Mouse (Mus musculus) kidney, postnatal 0 days (tissue): ENCODE results near the gene Zfp648. TPM values are rescaled to one million over a fixed set of nuclear protein-coding genes. Genes with fewer than 3 reads are reported as not detected.

Source experiments
- ATAC-seq: fragments of 200-750 bp; cut with Nextera tagmentation; replicated peaks from 2 replicates; pipeline ENCODE4 v1.8.0; 2017; ENCODE audit warnings: low read depth, moderate number of reproducible peaks, moderate TSS enrichment, moderate library complexity; ENCODE audit not compliant: low FRiP score
- DNase-seq: peaks from one replicate; pipeline ENCODE4 v3.0.0-alpha.2; 2016; ENCODE audit warnings: low spot score
- H3K27ac ChIP-seq: fragments of 300-500 bp; sonication (generic); 2 replicates; pipeline ENCODE4 v1.5.1; 2014; ENCODE audit warnings: mild to moderate bottlenecking
- H3K27me3 ChIP-seq: fragments of 300-500 bp; sonication (generic); 2 replicates; pipeline ENCODE4 v1.6.1; 2014; ENCODE audit warnings: low read length, mixed read lengths; ENCODE audit not compliant: insufficient read depth
- H3K36me3 ChIP-seq: fragments of 300-500 bp; sonication (generic); 2 replicates; pipeline ENCODE4 v1.6.1; 2014; ENCODE audit warnings: low read length, mixed read lengths; ENCODE audit not compliant: insufficient read depth
- H3K4me1 ChIP-seq: fragments of 300-500 bp; sonication (generic); replicated peaks from 2 replicates; pipeline ENCODE4 v1.6.1; 2014; ENCODE audit warnings: antibody characterized with exemption, low read length, mixed read lengths; ENCODE audit not compliant: insufficient read depth
- H3K4me2 ChIP-seq: fragments of 300-500 bp; sonication (generic); 2 replicates; pipeline ENCODE4 v1.6.1; 2014; ENCODE audit warnings: mild to moderate bottlenecking, low read length, moderate library complexity, mixed read lengths
- H3K4me3 ChIP-seq: fragments of 300-500 bp; sonication (generic); replicated peaks from 2 replicates; pipeline ENCODE4 v1.5.1; 2014; ENCODE audit warnings: low read depth, low read length
- H3K9ac ChIP-seq: fragments of 300-500 bp; sonication (generic); 2 replicates; pipeline ENCODE4 v1.6.1; 2014; ENCODE audit warnings: low read depth, low read length
- H3K9me3 ChIP-seq: fragments of 300-500 bp; sonication (generic); replicated peaks from 2 replicates; pipeline ENCODE4 v1.6.1; 2016; ENCODE audit warnings: low read length, inconsistent platforms, mixed read lengths
- CTCF ChIP-seq: IDR thresholded peaks from 2 replicates; pipeline ENCODE4 v1.5.1; 2016; ENCODE audit warnings: antibody characterized with exemption, low read depth, mild to moderate bottlenecking, moderate library complexity
- WGBS: fragments of 180-500 bp; shearing (Covaris S2); extraction: QIAGEN DNeasy Blood & Tissue Kit; methylation state at CpG from one replicate; pipeline ENCODE4 v1.1.7; 2014; 5-methylcytosine and 5-hydroxymethylcytosine counted together
- polyA plus RNA-seq: library from polyadenylated mRNA; unstranded; fragments of >200 nt; fragmentation: Nextera tagmentation; extraction: Ambion mirVana; gene quantifications from 2 replicates; pipeline ENCODE4 v1.2.1, GENCODE M21; 2015

The Zfp648 gene
- polyA plus RNA-seq, 1 experiment from 2014 or later: 0.55 TPM

GRCm38 (mm10) chr1:154204652-154205573 is 3.9 kb downstream of the Zfp648 start:
- TF ChIP-seq CTCF: no peak
- no peaks in the 10 kb centered on the region; the same call in 1 of the 2 replicates for H3K4me1 ChIP-seq
- DNase-seq: no peak
- H3K36me3 ChIP-seq: no peaks in the 10 kb centered on the region
- peak overlapping the region; percentile 49 for H3K4me2 ChIP-seq
- H3K9ac ChIP-seq: no peak overlapping the region
- ATAC-seq: no peak
- WGBS: 11% methylated on average over 66 of the region's 66 CpGs
- no peak overlapping the region for H3K27ac ChIP-seq
- peak overlapping the region; percentile 33 for H3K4me3 ChIP-seq
- no peaks in the 10 kb centered on the region for H3K9me3 ChIP-seq
- H3K27me3 ChIP-seq: peaks cover 11% of the 10 kb centered on the region; the same call in 1 of the 2 replicates

GRCm38 (mm10) chr1:154219991-154220390 is 19.0 kb downstream of the Zfp648 start:
- H3K27me3 ChIP-seq: no peaks in the 10 kb centered on the region
- no peak overlapping the region for H3K27ac ChIP-seq
- H3K4me1 ChIP-seq: no peaks in the 10 kb centered on the region
- no peaks in the 10 kb centered on the region for H3K36me3 ChIP-seq
- ATAC-seq: no peak
- WGBS: 86% methylated on average over 2 of the region's 2 CpGs
- TF ChIP-seq CTCF: no peak
- no peak overlapping the region for H3K4me3 ChIP-seq
- H3K9ac ChIP-seq: no peak overlapping the region
- H3K4me2 ChIP-seq: no peak overlapping the region
- no peak for DNase-seq
- H3K9me3 ChIP-seq: no peaks in the 10 kb centered on the region

- Histone ChIP-seq H3K27ac (no peak overlapping the region), H3K4me1 (no peaks in the 10 kb centered on the region), H3K9ac (no peak overlapping the region), H3K4me3 (no peak overlapping the region), H3K9me3 (no peaks in the 10 kb centered on the region), H3K36me3 (no peaks in the 10 kb centered on the region), H3K4me2 (no peak overlapping the region), H3K27me3 (no peaks in the 10 kb centered on the region)
- no peak for DNase-seq
- WGBS: 84% methylated on average over 3 of the region's 3 CpGs
- no peak for ATAC-seq
- no peak for TF ChIP-seq CTCF
Measured at GRCm38 (mm10) chr1:154220566-154220965, 19.6 kb downstream of the Zfp648 start.

GRCm38 (mm10) chr1:154223807-154224207 is 22.8 kb downstream of the Zfp648 start:
- H3K27me3 ChIP-seq: no peaks in the 10 kb centered on the region
- WGBS: 48% methylated on average over 1 of the region's 1 CpGs
- no peak overlapping the region for H3K4me2 ChIP-seq
- H3K4me1 ChIP-seq: no peaks in the 10 kb centered on the region
- no peak for DNase-seq
- H3K4me3 ChIP-seq: no peak overlapping the region
- no peaks in the 10 kb centered on the region for H3K36me3 ChIP-seq
- H3K27ac ChIP-seq: no peak overlapping the region
- H3K9me3 ChIP-seq: no peaks in the 10 kb centered on the region
- no peak for ATAC-seq
- TF ChIP-seq CTCF: no peak
- no peak overlapping the region for H3K9ac ChIP-seq

GRCm38 (mm10) chr1:154232594-154232993 is 31.6 kb downstream of the Zfp648 start:
- no peak for TF ChIP-seq CTCF
- H3K9me3 ChIP-seq: no peaks in the 10 kb centered on the region
- H3K9ac ChIP-seq: no peak overlapping the region
- H3K4me3 ChIP-seq: no peak overlapping the region
- H3K4me1 ChIP-seq: no peaks in the 10 kb centered on the region
- 68% methylated on average over 4 of the region's 4 CpGs for WGBS
- no peak overlapping the region for H3K4me2 ChIP-seq
- no peak overlapping the region for H3K27ac ChIP-seq
- DNase-seq (no peak), ATAC-seq (no peak)
- no peaks in the 10 kb centered on the region for H3K36me3 ChIP-seq
- no peaks in the 10 kb centered on the region for H3K27me3 ChIP-seq

GRCm38 (mm10) chr1:154233033-154233432 is 32.0 kb downstream of the Zfp648 start:
- Histone ChIP-seq H3K4me3 (no peak overlapping the region), H3K4me2 (no peak overlapping the region), H3K9me3 (no peaks in the 10 kb centered on the region), H3K36me3 (no peaks in the 10 kb centered on the region), H3K27ac (no peak overlapping the region), H3K4me1 (no peaks in the 10 kb centered on the region), H3K27me3 (no peaks in the 10 kb centered on the region), H3K9ac (no peak overlapping the region)
- no peak for ATAC-seq
- WGBS: 61% methylated on average over 6 of the region's 6 CpGs
- no peak for TF ChIP-seq CTCF
- DNase-seq: no peak
